Mouse (Mus musculus) left cerebral cortex, adult 11 months (tissue): ENCODE measurements around the gene Acbd7.

Experiments
- DNase-seq: peaks from one replicate; pipeline ENCODE4 v3.0.0; 2022; ENCODE audit warnings: low spot score

The Acbd7 gene

GRCm38 (mm10) chr2:3335611-3336301, at the start of gene Acbd7:
Acbd7 (plus strand) TSS chr2:3336168.
- no peak for DNase-seq

GRCm38 (mm10) chr2:3286243-3286642, 49.7 kb upstream of the Acbd7 start:
- DNase-seq, result no peak

- no peak for DNase-seq
These were observed 46.4 kb upstream of the Acbd7 start for GRCm38 (mm10) chr2:3289581-3289980.

- no peak for DNase-seq
These were observed 43.8 kb upstream of the Acbd7 start for GRCm38 (mm10) chr2:3292170-3292569.

GRCm38 (mm10) chr2:3295826-3296225, 40.1 kb upstream of the Acbd7 start:
- no peak for DNase-seq

GRCm38 (mm10) chr2:3305426-3306025, 30.4 kb upstream of the Acbd7 start:
- DNase-seq, result no peak

- DNase-seq, result no peak
These were observed 12.8 kb upstream of the Acbd7 start for GRCm38 (mm10) chr2:3323132-3323531.

- DNase-seq, result no peak
These were observed 11.4 kb upstream of the Acbd7 start for GRCm38 (mm10) chr2:3324381-3325130.

- no peak for DNase-seq
These were observed 9.4 kb upstream of the Acbd7 start for GRCm38 (mm10) chr2:3326547-3326946.

- no peak for DNase-seq
These were observed 8.6 kb upstream of the Acbd7 start for GRCm38 (mm10) chr2:3327351-3327750.

- no peak for DNase-seq
These were observed 4.8 kb upstream of the Acbd7 start for GRCm38 (mm10) chr2:3331071-3331703.

- DNase-seq, result no peak
These were observed 3.9 kb upstream of the Acbd7 start for GRCm38 (mm10) chr2:3332056-3332455.

GRCm38 (mm10) chr2:3332484-3333242, 3.3 kb upstream of the Acbd7 start, which contains the start of gene Rpp38:
Rpp38 (minus strand) TSS chr2:3332643.
- DNase-seq, result peak; percentile 99

GRCm38 (mm10) chr2:3333761-3334160, 2.2 kb upstream of the Acbd7 start:
- no peak for DNase-seq

- no peak for DNase-seq
These were observed 12.5 kb downstream of the Acbd7 start for GRCm38 (mm10) chr2:3348422-3348821.

GRCm38 (mm10) chr2:3348919-3349318, 13.0 kb downstream of the Acbd7 start:
- DNase-seq, result no peak

- no peak for DNase-seq
These were observed 17.2 kb downstream of the Acbd7 start for GRCm38 (mm10) chr2:3353160-3353559.

GRCm38 (mm10) chr2:3355793-3356192, 19.8 kb downstream of the Acbd7 start:
- no peak for DNase-seq

- DNase-seq, result no peak
These were observed 20.3 kb downstream of the Acbd7 start for GRCm38 (mm10) chr2:3356311-3356710.

- DNase-seq, result no peak
These were observed 21.9 kb downstream of the Acbd7 start for GRCm38 (mm10) chr2:3357887-3358286.

- DNase-seq, result no peak
These were observed 25.1 kb downstream of the Acbd7 start for GRCm38 (mm10) chr2:3361067-3361466.

GRCm38 (mm10) chr2:3365127-3365526, 29.2 kb downstream of the Acbd7 start:
- no peak for DNase-seq
